Mouse (Mus musculus) 3134 (cell line): ENCODE results near the gene Ppp1r12a.

ENCODE experiments used
- DNase-seq: peaks from one replicate; pipeline ENCODE4 v3.0.0-alpha.2; 2011; ENCODE audit warnings: low spot score; ENCODE audit not compliant: insufficient read length; ENCODE audit errors: extremely low read depth

The Ppp1r12a gene

GRCm38 (mm10) chr10:108330964-108331363 is 169.0 kb downstream of the Ppp1r12a start:
- DNase-seq = no peak

GRCm38 (mm10) chr10:108331784-108332561 is 170.0 kb downstream of the Ppp1r12a start, which contains the start of gene Pawr:
TSS of gene Pawr (plus strand) at chr10:108332121.
- DNase-seq = peak; percentile 89

GRCm38 (mm10) chr10:108332571-108333541 is 170.9 kb downstream of the Ppp1r12a start:
- peak; percentile 62 for DNase-seq

GRCm38 (mm10) chr10:108333642-108334041 is 171.6 kb downstream of the Ppp1r12a start:
- DNase-seq = peak; percentile 37
